Mouse (Mus musculus): ENCODE data around the gene Cbr2. TPM values are rescaled to one million over a fixed set of nuclear protein-coding genes. Genes with fewer than 3 reads are reported as not detected.

Cbr2 gene
- polyA plus RNA-seq, 1 experiment = 617 TPM

GRCm38 (mm10) chr11:120726243-120727168 is 5.4 kb downstream of the Cbr2 start:
- DNase-seq = no peak
- H3K27me3 ChIP-seq (ENCODE audit: control insufficient read depth, insufficient read depth, low read length) = no peaks in the 10 kb centered on the region; the same call in 1 of the 2 replicates
- no peaks in the 10 kb centered on the region for H3K36me3 ChIP-seq (ENCODE audit: control insufficient read depth, insufficient read depth, low read length)
- 34% methylated on average over 34 of the region's 36 CpGs for WGBS
- H3K4me1 ChIP-seq (replicated peaks; ENCODE audit: control insufficient read depth, insufficient read depth, low read length) = peaks cover 17% of the 10 kb centered on the region
- no peak overlapping the region for H3K27ac ChIP-seq (ENCODE audit: control insufficient read depth, insufficient read depth, low read length)
- peak overlapping the region; percentile 53 for H3K4me3 ChIP-seq (ENCODE audit: control insufficient read depth, insufficient read depth, low read length)
- TF ChIP-seq CTCF (IDR thresholded peaks at IDR 0.05; ENCODE audit: borderline replicate concordance, control insufficient read depth, extremely low read depth, insufficient read depth, low read length, poor library complexity) (no peak), POLR2A (IDR thresholded peaks at IDR 0.05; ENCODE audit: control insufficient read depth, extremely low read depth, insufficient read depth, low read length, poor library complexity) (no peak)

GRCm38 (mm10) chr11:120723509-120723908 is 8.4 kb downstream of the Cbr2 start:
- H3K27me3 ChIP-seq (ENCODE audit: control insufficient read depth, insufficient read depth, low read length) = no peaks in the 10 kb centered on the region; the same call in 1 of the 2 replicates
- H3K4me3 ChIP-seq (ENCODE audit: control insufficient read depth, insufficient read depth, low read length) = no peak overlapping the region
- 95% methylated on average over 7 of the region's 7 CpGs for WGBS
- no peak for DNase-seq
- H3K27ac ChIP-seq (ENCODE audit: control insufficient read depth, insufficient read depth, low read length) = no peak overlapping the region
- H3K4me1 ChIP-seq (replicated peaks; ENCODE audit: control insufficient read depth, insufficient read depth, low read length) = peaks cover 23% of the 10 kb centered on the region
- no peaks in the 10 kb centered on the region for H3K36me3 ChIP-seq (ENCODE audit: control insufficient read depth, insufficient read depth, low read length)
- TF ChIP-seq CTCF (IDR thresholded peaks at IDR 0.05; ENCODE audit: borderline replicate concordance, control insufficient read depth, extremely low read depth, insufficient read depth, low read length, poor library complexity) (no peak), POLR2A (IDR thresholded peaks at IDR 0.05; ENCODE audit: control insufficient read depth, extremely low read depth, insufficient read depth, low read length, poor library complexity) (no peak)

- 96% methylated on average over 11 of the region's 11 CpGs for WGBS
- H3K4me3 ChIP-seq (ENCODE audit: control insufficient read depth, insufficient read depth, low read length) = no peak overlapping the region
- peaks cover 23% of the 10 kb centered on the region for H3K4me1 ChIP-seq (replicated peaks; ENCODE audit: control insufficient read depth, insufficient read depth, low read length)
- no peak for DNase-seq
- no peak overlapping the region for H3K27ac ChIP-seq (ENCODE audit: control insufficient read depth, insufficient read depth, low read length)
- TF ChIP-seq POLR2A (IDR thresholded peaks at IDR 0.05; ENCODE audit: control insufficient read depth, extremely low read depth, insufficient read depth, low read length, poor library complexity) (no peak), CTCF (IDR thresholded peaks at IDR 0.05; ENCODE audit: borderline replicate concordance, control insufficient read depth, extremely low read depth, insufficient read depth, low read length, poor library complexity) (no peak)
- no peaks in the 10 kb centered on the region for H3K36me3 ChIP-seq (ENCODE audit: control insufficient read depth, insufficient read depth, low read length)
- no peaks in the 10 kb centered on the region; the same call in 1 of the 2 replicates for H3K27me3 ChIP-seq (ENCODE audit: control insufficient read depth, insufficient read depth, low read length)
These were observed 9.0 kb downstream of the Cbr2 start for GRCm38 (mm10) chr11:120722761-120723382.

- WGBS = 22% methylated on average over 21 of the region's 21 CpGs
- Histone ChIP-seq H3K27me3 (ENCODE audit: control insufficient read depth, insufficient read depth, low read length) (no peaks in the 10 kb centered on the region; the same call in 1 of the 2 replicates), H3K4me3 (ENCODE audit: control insufficient read depth, insufficient read depth, low read length) (peak overlapping the region; percentile 42), H3K27ac (ENCODE audit: control insufficient read depth, insufficient read depth, low read length) (no peak overlapping the region), H3K4me1 (replicated peaks; ENCODE audit: control insufficient read depth, insufficient read depth, low read length) (peaks cover 23% of the 10 kb centered on the region), H3K36me3 (ENCODE audit: control insufficient read depth, insufficient read depth, low read length) (no peaks in the 10 kb centered on the region)
- no peak for DNase-seq
- TF ChIP-seq CTCF (IDR thresholded peaks at IDR 0.05; ENCODE audit: borderline replicate concordance, control insufficient read depth, extremely low read depth, insufficient read depth, low read length, poor library complexity) (no peak), POLR2A (IDR thresholded peaks at IDR 0.05; ENCODE audit: control insufficient read depth, extremely low read depth, insufficient read depth, low read length, poor library complexity) (no peak)
These were observed 9.8 kb downstream of the Cbr2 start for GRCm38 (mm10) chr11:120722067-120722630.

- no peaks in the 10 kb centered on the region for H3K36me3 ChIP-seq (ENCODE audit: control insufficient read depth, insufficient read depth, low read length)
- H3K4me3 ChIP-seq (ENCODE audit: control insufficient read depth, insufficient read depth, low read length) = peak within 1 kb of the TSS; percentile 42
- 3% methylated on average over 85 of the region's 90 CpGs for WGBS
- TF ChIP-seq POLR2A (IDR thresholded peaks at IDR 0.05; ENCODE audit: control insufficient read depth, extremely low read depth, insufficient read depth, low read length, poor library complexity) = no peak
- no peak for TF ChIP-seq CTCF (IDR thresholded peaks at IDR 0.05; ENCODE audit: borderline replicate concordance, control insufficient read depth, extremely low read depth, insufficient read depth, low read length, poor library complexity)
- H3K27ac ChIP-seq (ENCODE audit: control insufficient read depth, insufficient read depth, low read length) = no peak within 1 kb of the TSS
- peaks cover 18% of the 10 kb centered on the region for H3K4me1 ChIP-seq (replicated peaks; ENCODE audit: control insufficient read depth, insufficient read depth, low read length)
- H3K27me3 ChIP-seq (ENCODE audit: control insufficient read depth, insufficient read depth, low read length) = no peaks in the 10 kb centered on the region; the same call in 1 of the 2 replicates
- DNase-seq = peak; percentile 64
These were observed 10.5 kb downstream of the Cbr2 start, which contains the start of gene Rac3 for GRCm38 (mm10) chr11:120721124-120722066. Rac3 (plus strand) TSS chr11:120721470.

All from thymus, adult 2 months (tissue).